Mouse (Mus musculus) embryonic fibroblast, embryonic 13.5 days (primary cell): ENCODE data around the gene Mink1.

Experiments used
- CTCF ChIP-seq: IDR thresholded peaks from 2 replicates; pipeline ENCODE4 v1.5.1; 2011; ENCODE audit warnings: mild to moderate bottlenecking, control low read depth, low read length, moderate library complexity, borderline replicate concordance; ENCODE audit not compliant: insufficient read depth
- POLR2A ChIP-seq: IDR thresholded peaks from 2 replicates; pipeline ENCODE4 v1.6.1; 2011; ENCODE audit warnings: low read depth, mild to moderate bottlenecking, control low read depth, low read length, moderate library complexity

DNA sequence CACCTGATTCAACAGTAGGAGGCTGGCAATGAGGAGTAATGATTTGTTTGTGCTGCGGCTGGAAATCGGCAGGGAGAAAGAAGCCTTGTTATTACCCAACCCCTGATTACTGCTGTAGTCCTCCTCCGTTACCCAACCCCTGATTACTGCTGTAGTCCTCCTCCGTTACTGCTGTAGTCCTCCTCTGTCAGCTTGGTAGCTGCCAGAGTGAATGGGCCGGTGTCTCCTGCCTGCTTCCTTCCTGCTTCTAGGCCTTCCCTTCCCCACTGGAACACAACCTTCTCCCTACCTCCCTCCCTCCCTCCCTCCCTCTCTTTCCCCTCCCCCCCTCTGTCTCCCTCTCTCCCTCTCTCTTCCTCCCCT is 17.7 kb downstream of the Mink1 start:
- no peak for TF ChIP-seq POLR2A
- TF ChIP-seq CTCF = no peak
